Mouse (Mus musculus): ENCODE measurements at regions not wholly inside any gene's neighbourhood (a gene's known extent, or its start where the extent isn't known, plus 50 kb on each side); places are given as distances from the start of the nearest gene placed in this dataset.

- TF ChIP-seq CTCF (IDR thresholded peaks at IDR 0.05; ENCODE audit: borderline replicate concordance, extremely low read depth, insufficient read depth, insufficient read length), result peak; percentile 32; the same call in 1 of the 2 replicates
- no peak for TF ChIP-seq POLR2A (IDR thresholded peaks at IDR 0.05; ENCODE audit: borderline replicate concordance, extremely low read depth, insufficient read depth, insufficient read length, poor library complexity, severe bottlenecking)
These were observed 74.6 kb upstream of the Slc45a1 start for GRCm38 (mm10) chr4:150726539-150726938.
